Mouse (Mus musculus) brain, embryonic 14.5 days (tissue): Measurements from ENCODE around the gene Rita1.

Source experiments
- CTCF ChIP-seq: fragments of 200-500 bp; IDR thresholded peaks from 2 replicates; pipeline ENCODE4 v1.5.1; 2012; ENCODE audit warnings: inconsistent platforms, mild to moderate bottlenecking, moderate library complexity, borderline replicate concordance; ENCODE audit not compliant: insufficient read depth, insufficient read length; ENCODE audit errors: extremely low read depth
- POLR2A ChIP-seq: fragments of 200-500 bp; IDR thresholded peaks from 2 replicates; pipeline ENCODE4 v1.6.1; 2012; ENCODE audit warnings: mild to moderate bottlenecking, inconsistent platforms, borderline replicate concordance; ENCODE audit not compliant: poor library complexity, insufficient read depth, insufficient read length, severe bottlenecking; ENCODE audit errors: extremely low read depth

DNA sequence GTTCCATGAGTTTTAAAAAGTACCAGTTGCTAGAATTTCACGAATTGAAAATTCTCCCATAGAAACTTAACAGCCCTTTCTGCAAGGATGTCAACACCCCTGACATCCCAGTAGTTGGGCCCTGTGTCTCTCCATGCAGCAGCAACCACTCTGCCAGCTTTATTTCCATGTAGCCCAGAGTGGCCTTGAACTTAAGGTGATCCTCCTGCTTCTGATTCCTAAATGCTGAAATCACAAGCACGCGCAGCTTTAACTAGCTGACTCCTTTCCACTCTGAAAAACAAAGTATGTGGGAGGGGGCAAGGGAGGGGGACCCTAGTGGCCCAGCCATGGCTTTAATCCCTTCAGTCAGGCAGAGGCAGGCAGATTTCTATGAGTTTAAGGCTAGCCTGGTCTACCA is 5.1 kb downstream of the Rita1 start:
- no peak for TF ChIP-seq CTCF
- no peak for TF ChIP-seq POLR2A
